Mouse (Mus musculus) spleen, postnatal 4 days (tissue): ENCODE measurements around the gene Dld.

ENCODE experiments used
- DNase-seq, 2 experiments: peaks; one replicate each; pipeline ENCODE4 v3.0.0; 2022; ENCODE audit warnings: low spot score in 2 of 2

The Dld gene

DNA sequence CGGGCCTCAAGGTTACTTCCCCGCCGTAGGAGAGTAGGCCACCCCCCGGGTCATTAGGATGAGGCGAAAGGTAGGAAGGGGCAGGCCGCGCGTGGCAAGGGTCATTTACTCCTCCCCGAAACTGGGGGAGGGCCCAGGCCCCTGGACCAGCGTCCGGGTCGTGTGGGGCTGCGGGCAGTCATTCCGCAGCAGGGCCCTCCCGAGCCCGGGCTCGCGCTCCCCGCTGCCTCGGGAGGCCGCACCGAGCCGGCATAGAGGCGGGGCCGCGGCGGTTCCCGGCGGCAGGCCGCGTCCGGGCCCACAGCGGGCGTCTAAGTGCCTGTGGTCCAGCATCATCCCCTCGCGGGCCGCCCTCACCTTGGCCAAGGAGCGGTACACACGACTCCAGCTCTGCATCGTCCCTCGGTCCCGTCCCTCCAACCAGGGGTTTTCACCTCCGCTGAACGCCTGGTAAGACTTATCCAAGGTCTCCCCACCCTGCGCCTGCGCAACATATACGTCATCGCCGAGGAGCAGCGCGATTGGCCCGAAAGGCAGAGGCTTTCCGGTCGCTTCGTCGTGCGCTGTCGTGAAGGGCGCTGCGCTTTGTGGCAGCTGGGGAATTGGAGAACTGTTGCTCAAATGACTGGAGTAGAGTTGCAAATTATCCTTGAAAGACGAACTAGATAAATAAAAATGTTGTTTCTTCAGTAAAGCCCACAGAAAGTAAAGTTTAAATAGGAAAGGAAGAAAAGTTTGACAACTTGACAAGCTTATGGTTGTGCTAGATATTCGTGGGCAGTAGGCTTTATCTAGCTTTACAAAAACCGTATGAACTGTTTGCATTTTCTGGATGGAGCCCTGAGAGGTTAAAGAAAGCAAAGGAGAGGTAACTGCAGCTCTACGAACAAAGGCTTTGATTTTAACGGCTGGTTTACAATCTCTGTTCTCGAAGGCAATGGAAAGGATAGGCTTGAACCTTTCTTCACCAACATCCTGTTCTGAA is at the start of gene Dld:
Gene Dld, minus strand, starts transcription at position 510 of the 985 bp plus-strand sequence.
- DNase-seq, result peak; percentile 94 to 97

DNA sequence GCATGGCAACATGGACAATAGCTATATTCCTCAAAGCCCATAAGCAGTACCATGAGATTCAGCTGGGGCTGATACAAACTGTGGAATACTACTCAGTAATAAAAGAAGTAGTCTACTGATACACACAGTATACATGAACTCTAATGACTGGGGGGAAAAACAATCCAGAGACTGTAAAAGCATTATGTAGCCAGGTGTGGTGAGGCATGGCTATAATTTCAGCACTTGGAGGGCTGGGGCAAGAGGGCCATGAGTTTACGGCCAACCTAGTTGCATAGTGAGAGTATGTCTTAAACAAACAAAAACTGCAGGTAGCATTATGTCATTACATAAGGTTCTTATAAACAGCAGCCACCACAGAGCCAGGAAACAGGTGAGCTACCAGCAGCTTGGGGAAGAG is 49.6 kb upstream of the Dld start:
- no peak for DNase-seq

DNA sequence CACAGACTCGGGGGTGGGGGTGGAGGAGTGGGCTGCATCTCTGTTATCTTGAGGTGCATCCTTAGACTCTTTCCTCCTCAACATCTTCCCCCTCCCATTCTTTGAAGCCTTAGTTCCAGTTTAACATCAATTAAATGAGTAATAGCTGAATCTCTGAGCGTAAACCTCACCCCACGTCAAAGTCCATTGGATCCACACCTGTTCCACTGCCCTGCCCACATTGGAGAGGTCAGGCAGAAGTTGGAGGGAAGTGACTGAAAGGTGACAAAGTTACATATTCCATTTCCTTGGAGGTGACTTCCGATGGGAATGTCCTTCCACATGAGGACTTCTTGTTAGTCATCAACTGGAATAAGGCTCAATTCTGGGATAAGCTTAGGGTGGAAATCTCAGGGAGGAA is 46.5 kb upstream of the Dld start:
- DNase-seq, result no peak

DNA sequence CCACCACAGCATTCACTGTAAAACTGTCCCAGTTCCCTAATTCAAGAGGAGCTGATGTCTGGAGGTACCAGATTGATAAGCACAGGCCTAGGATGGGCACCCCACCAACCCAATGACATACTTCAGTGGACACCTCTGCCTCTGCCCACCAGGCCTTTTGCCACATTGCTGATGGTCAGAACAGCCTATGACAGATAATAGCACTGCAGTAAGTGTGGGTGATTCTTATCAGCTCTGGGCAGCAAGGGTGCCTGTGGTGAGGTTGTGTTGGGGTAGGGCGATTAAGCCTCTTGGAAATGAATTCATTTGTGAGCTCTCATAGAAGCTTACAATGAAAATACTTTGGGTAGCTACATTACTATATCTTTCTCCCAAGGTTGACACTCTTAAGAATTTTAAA is 44.6 kb upstream of the Dld start:
- DNase-seq, result no peak

DNA sequence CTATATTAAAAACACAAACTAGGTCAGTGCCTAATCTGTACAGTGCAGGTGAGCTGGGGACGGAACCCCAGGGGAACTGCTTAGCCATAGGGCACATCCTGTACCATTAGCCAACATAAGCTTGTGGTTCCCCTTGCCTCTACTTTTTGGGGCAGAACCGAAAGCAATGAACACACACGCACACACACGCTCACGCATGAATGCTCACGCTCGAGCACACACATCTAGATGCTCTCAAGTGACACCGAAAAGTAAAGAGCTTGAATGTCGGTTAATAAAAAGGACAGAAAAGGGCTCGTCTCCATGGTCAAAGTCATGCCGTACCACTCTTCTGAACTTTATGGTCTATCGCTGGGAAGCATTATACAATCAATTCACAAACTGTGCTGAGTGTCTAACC is 40.4 kb upstream of the Dld start:
- no peak for DNase-seq

DNA sequence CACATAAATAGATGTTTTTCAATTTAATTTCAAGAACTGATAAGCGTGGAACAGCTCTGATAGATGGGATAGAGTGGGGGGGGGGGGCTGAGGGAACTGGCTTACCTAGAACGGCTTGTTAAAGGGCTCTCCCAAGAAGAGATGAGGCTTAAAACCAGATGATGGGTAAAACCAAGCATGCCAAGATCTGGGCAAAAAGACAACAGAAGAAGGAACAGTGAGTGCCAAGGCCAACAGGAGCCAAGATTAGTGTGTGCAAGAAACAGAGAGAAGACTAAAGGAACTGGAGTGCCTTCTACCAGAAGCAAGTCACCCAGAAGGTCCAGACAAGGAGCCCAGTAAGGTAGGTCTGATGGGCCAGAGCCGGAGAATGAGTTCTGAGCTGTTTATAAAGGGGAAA is 39.3 kb upstream of the Dld start, which contains the start of gene Slc26a3:
Gene Slc26a3, plus strand, starts transcription at position 301 of the 400 bp plus-strand sequence.
- DNase-seq, result no peak

DNA sequence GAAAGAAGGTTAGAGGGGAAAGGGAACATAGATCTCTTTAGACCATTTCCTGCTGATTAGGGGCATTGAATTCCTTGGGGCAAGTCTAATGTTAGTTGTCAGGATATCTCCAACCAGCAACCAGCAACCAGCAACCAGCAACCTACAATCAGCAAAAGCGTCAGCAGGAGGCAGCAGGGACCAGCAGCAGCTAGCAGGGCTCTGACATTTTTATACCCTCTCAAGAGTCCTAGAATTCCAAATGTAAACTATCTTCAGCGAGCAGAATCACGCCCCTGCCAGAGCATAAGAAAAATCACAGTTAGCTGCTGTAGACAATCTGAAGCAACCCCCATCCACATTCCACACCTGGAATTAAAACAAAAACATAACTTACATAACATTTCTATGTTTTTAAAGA is 36.0 kb upstream of the Dld start:
- DNase-seq, result no peak

DNA sequence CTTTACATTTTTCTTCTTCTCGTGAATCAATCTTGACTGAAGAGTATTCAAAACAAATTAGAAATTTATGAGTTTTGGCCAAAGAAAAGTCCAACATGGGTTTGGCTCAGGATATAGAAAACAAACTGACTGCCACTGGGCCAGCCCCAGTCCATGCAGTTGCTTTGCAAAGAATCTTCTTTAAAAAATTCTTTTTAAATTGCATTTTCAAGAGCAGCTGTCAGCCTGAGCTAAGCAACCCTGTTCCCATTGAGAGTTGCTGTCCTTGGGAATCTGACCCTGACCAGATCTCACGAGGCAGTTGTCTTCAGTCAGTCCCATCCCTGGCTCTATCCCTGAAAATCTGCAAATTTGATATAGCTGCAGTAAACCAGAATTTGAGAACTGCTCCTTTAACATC is 31.2 kb upstream of the Dld start:
- DNase-seq, result no peak

DNA sequence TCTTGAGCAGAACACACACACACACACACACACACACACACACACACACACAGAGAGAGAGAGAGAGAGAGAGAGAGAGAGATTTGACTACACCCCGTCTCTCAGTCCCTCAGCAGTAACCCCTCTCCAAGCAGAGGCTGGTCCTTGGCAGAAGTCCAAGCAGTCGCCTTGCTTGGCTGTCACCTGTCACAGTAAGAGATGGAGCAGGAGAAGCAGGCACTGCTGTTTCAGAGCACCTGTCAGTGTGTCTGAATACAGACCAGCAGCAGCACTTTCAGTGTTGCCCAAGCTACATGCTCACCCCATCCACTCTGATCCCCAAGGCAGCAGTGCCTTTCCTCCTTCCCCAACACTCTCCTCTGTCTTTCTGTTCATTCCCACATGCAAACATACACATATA is 29.6 kb upstream of the Dld start:
- DNase-seq, result no peak

DNA sequence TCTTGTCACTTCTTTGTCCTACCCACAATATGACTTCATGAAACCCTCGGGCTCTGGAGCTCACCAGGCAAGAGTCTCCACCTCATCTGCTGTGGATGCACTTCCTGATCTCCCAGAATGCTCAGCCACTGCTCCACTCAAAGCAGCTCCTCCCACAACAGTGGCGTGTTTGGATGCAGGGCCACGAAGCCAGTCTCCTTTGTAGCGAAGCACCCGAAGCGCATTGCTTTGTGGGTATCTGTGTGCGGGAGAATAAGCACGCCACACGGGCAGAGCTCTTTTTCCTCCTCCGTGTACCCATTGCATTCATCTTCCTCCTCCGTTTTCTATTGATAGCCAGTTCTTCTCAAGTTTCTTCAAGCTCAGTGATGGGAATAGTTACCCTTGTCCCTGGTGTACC is 26.0 kb upstream of the Dld start:
- no peak for DNase-seq

DNA sequence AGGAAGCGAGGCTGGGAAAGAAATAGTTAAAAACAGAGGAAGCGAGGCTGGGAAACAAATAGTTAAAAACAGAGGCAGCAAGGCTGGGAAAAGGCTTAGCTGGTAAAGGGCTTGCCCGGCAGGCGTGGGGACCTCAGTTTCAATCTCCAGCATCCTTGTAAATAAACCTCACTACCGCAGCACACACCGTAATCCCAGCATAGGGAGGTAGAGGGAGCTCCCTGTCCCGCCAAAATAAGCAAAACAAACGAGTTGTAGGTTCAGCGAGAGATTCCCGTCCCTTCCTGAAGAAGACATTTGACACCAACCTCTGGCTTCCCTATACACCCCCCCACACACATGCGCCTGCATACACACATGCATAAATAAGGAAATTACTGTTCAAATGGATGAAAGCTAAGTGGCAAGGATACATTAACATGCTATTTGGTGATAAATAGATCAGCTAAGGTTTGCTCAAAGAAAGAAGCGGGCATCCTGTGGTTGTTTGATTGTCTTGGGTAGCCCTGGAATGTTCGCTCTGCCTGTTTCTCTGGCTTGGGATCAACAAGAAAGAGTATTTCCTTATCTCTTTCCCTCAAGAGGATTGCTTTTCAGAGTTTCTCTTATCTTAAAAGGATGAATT is 25.2 kb upstream of the Dld start:
- no peak for DNase-seq

DNA sequence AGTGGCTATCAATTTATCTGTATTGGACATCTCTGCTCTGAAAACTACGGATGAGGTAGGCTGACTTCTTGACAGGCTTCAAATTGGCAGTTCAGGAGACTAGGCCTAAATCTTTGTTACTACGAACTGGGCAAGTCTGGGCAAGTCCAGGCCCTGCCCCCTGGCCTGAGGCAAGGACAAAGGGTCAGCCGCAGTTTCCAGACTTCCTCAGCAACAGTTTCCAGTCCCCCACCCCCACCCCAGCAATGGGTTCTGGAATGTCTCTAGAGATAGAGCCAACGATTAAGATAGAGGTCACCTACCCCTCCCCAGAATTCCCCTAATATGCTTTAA is 24.0 kb upstream of the Dld start:
- no peak for DNase-seq

DNA sequence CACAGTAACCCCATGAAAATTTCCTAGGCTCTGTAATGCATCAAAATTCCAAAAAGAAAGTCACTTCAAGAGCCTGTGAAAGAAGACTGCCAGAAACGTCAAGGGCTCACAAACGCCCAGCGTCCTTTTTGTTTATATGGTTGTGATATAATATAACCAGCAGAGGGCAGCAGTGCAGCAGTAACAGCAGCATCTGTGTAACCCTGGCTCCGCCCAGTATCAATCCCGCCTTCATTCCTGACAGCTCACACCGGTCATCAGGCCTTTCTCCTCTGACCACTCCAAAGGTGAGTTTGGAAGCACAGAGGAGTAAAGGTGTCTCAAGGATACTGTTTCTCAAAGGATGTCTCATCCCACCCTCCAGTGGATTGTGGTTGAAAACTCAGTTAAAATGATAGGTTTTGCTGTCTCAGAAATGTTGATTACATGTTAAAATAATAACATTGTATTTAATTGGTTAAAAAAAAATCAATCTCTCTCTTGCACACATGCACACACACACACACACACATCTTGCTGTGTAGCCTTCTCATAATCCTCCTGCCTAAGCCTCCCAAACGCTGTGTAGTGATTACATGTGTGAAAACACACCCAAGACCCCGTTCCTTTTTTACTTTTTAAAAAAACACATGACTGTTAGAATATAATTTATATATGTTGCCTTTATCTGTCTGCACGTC is 23.5 kb upstream of the Dld start:
- peak; percentile 45 to 65 for DNase-seq

DNA sequence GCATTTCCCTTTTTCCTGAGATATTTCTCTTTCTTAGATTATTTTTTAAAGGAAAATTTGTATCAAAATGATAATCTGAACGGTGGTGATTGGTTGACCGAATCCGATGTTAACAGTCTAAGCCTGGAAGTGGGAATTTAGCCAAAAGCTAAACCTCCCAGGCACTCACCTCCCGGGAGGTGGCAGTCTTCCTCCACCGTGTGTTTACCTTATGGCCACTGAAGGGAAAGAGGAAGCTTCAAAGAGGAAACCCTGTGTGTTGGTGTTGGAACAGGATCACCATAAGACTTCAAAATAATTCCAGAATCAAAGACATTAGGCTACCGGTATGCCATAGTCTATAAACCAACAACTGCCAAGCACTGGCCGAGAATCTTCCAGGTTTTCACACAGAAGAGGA is 18.4 kb upstream of the Dld start:
- DNase-seq, result no peak

DNA sequence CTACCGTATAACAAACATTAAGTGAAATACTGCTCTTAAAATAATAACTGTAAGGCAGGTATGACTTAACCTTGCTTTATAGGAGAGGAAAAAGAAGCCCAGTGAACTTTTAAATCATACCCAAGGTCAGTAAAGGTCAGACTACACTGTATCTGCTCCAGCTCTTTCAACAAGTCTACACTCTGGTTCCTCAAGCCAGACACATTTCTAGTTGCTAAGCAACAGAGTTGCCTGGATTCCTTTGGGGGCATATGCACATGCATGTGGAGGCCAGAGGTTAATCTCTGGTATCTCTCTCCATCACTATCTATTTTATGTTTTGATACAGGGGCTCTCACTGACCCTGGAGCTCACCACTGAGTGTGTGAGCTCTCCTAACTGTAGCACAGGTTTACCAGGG is 17.9 kb upstream of the Dld start:
- no peak for DNase-seq

DNA sequence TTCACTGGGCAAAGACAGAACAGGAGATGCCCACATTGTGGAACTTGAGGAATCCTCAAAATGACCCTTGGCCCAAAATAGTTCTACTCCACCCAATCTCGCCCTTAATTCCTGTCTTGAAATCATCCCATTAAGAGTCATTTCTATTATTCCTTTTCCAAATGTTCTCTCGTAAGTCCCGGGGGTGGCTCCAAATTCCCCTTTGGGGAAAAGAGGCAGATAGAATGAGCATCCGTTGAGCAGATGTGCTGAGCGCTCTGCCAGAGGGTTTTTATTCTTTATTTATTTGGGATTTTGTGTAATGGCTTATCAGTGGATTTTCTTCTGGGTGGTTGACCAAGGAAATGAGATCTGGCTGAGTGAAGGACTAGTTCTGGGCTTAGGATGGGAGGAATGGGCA is 16.5 kb upstream of the Dld start:
- no peak for DNase-seq

DNA sequence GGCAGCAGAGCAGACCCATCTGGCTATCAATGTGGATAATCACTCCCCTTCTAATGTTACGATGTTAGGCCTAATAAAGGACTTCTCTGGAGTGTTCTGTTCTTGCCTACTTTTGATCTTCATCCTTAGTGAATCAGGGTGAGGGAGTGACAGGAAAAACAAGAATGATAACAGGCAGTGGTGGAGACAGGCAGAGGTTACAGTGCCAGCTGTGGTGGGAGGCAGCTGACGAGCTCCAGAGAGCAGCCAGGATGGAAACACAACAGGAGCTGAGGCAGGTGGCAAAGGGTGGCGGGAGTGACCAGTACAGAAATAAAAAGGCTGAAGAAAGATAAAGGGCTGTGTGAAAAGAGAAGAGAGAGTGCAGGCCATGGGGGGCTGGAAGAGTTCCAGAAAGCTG is 15.2 kb upstream of the Dld start:
- no peak for DNase-seq

DNA sequence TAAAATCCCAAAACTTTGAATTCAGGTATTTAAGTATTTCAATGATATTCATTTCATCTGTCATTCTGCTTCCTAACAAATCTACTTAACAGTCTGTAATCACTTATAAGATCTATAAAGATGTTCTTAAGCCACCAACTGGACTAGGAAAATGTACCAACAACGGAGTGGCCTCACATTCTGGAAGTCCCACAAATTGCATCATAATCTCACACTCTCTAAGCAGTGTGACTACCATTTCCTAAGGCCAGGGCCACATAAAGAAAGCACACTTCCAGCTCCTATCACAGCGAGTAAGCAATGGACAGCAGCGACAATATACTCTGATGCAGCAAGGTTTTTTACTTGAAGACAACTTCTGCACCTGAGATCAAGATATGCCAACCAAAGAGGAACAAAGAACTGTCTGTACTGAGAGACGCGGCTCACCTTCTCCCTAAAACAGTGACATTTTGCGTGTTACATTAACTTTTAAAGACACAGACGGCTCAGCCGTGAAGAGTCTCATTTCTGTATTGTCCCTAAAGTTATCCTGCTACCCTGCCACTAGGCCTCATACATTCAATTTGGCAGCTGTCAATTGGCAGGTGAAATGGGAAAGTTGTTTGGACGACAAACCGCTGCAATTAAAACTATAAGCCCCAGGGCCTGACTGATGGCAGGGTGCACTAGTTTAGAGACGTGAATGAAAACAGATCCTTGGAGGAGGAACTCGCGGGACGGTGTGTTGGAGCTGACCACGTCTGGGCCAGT is 886 bp downstream of the Dld start:
- DNase-seq, result no peak

DNA sequence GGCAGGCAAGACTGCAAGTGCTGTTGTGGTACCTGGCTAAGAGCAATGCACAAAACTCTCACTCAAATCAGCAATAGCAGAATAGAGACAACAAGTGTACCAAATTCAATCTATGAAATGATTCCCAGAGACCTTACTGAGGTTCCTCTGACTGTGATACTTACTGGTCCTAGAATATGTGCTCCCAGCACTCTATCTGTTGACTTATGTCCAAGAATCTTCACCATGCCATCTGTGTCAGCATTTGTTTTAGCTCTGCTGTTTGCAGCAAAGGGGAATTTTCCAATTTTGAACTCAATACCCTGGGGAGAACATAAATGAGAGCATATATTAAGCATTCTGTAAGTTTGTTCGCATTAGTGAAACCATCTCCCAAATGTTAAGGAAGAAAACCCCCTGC is 18.0 kb downstream of the Dld start:
- DNase-seq, result no peak

DNA sequence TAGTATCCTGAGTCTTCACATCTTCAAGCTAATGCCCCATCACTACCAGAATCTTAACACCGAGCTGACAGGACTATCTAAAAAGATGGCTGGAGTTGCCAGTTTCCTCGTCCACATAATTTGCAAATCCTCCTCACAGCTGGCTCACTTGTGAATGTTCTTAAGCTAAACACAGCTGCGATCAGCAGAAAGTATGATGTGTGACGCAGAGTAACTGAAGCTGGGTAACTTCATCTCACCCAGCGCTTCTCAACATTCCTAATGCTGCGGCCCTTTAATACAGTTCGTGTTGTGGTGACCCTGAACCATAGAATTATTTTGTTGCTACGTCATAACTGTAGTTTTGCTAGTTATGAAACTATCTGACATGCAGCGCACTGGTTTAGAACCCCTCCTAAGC is 24.1 kb downstream of the Dld start:
- DNase-seq, result no peak

DNA sequence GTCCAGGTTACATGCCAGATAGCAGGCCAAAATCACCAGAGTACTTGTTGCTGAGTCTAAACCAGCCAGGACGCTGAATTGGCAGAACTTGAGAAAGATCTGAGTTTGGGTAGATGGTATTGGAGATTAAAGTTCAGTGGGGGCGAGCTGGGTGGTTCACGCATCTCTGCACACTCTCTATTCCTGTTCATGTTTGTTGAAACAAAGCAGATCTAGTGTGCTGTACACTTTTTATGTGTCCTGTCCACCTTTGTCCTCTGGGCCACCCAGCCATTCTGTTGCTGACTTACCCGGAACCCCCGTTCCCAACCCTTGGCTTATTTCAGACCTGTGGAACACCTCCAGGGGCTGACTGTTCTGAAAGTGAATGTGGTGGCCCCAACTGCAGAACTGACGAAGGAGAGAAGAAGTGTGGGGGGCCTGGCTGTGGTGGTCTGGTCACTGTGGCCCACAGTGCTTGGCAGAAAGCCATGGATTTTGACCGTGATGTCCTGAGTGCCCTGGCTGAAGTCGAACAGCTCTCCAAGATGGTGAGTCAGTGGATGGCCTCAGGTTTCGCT is 28.0 kb downstream of the Dld start:
- no peak for DNase-seq

DNA sequence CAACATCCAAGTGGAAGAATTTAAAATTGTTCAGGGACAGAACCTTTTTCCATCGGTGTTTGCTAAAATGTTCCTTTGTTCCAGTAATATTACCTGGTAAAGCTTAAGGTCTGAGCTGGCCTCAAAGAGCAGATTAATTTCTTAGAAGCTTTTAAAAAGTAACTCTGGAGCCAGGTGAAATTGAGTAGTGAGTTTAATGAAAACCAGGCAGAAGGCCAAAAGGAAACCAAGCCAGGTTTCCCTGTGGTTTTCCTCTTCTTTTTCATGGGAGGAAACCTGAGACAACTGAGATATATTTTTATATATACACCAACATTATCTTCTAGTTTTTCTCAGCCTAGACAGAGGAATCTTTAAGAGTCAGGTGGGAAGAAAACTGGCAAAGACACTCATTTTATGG is 29.7 kb downstream of the Dld start:
- no peak for DNase-seq
